8 mouse cellular contexts compared by ENCODE assay signal in genomic region chr10:13965316-13965973, GRCm38 (mm10). TPM values are rescaled to one million over a fixed set of nuclear protein-coding genes. Genes with fewer than 3 reads are reported as not detected.
DNase-seq lines count a peak whose midpoint lies in the region; ATAC-seq lines count a peak whose summit lies in the region.

No protein-coding gene starts in this region.

- H3K27me3 ChIP-seq in erythroblast, embryonic 14.5 days (ENCODE audit: control insufficient read depth) = peaks cover 87% of the 10 kb centered on the region
- 0 out of 2 replicates have a peak, but pooled peaks cover 2% of the 10 kb centered on the region for H3K27me3 ChIP-seq in embryonic facial prominence, embryonic 14.5 days (replicated peaks; ENCODE audit: control insufficient read depth, insufficient read depth, low read length)
- no peaks in the 10 kb centered on the region for H3K27me3 ChIP-seq in heart, embryonic 11.5 days (ENCODE audit: control insufficient read depth, insufficient read depth, low read length)
- H3K27me3 ChIP-seq in kidney, embryonic 15.5 days = peaks cover 12% of the 10 kb centered on the region
- peaks cover 15% of the 10 kb centered on the region; the same call in 1 of the 2 replicates for H3K27me3 ChIP-seq in limb, embryonic 15.5 days
- no peaks in the 10 kb centered on the region; the same call in 1 of the 2 replicates for H3K27me3 ChIP-seq in midbrain, embryonic 16.5 days (ENCODE audit: control insufficient read depth, insufficient read depth, low read depth, low read length)

- WGBS in embryonic facial prominence, embryonic 14.5 days = under 1% methylated on average over 31 of the region's 54 CpGs
- under 1% methylated on average over 52 of the region's 54 CpGs for WGBS in heart, embryonic 11.5 days (ENCODE audit: insufficient replicate concordance)
- WGBS in kidney, embryonic 15.5 days = under 1% methylated on average over 53 of the region's 54 CpGs
- under 1% methylated on average over 47 of the region's 54 CpGs for WGBS in limb, embryonic 15.5 days
- 0% methylated on average over 47 of the region's 54 CpGs for WGBS in midbrain, embryonic 16.5 days

- peak overlapping the region; percentile 99 for H3K27ac ChIP-seq in embryonic facial prominence, embryonic 14.5 days (replicated peaks; ENCODE audit: low read depth, low read length)
- H3K27ac ChIP-seq in heart, embryonic 11.5 days (ENCODE audit: low read depth, low read length) = peak overlapping the region; percentile 98
- H3K27ac ChIP-seq in kidney, embryonic 15.5 days = peak overlapping the region; percentile 96
- H3K27ac ChIP-seq in limb, embryonic 15.5 days = peak overlapping the region; percentile 98
- H3K27ac ChIP-seq in midbrain, embryonic 16.5 days (ENCODE audit: low read length) = peak overlapping the region; percentile 99

- DNase-seq in embryonic facial prominence, embryonic 14.5 days (ENCODE audit: low spot score) = peak; percentile 96
- DNase-seq in spleen, adult 18-20 months = peak; percentile 74

- no peak for ATAC-seq in erythroblast, adult 5-6 weeks (replicated peaks; ENCODE audit: low FRiP score, poor library complexity, severe bottlenecking)
- ATAC-seq in embryonic facial prominence, embryonic 14.5 days (ENCODE audit: low read depth) = peak; percentile 85
- ATAC-seq in heart, embryonic 11.5 days (replicated peaks; ENCODE audit: insufficient number of reproducible peaks, low FRiP score, low TSS enrichment) = peak; percentile 71
- ATAC-seq in kidney, embryonic 15.5 days (replicated peaks; ENCODE audit: low FRiP score) = peak; percentile 82
- peak; percentile 77 for ATAC-seq in limb, embryonic 15.5 days (ENCODE audit: insufficient number of reproducible peaks, low FRiP score, low TSS enrichment, low read depth)
- peak; percentile 58 for ATAC-seq in midbrain, embryonic 16.5 days

- H3K4me1 ChIP-seq in erythroblast, embryonic 14.5 days (ENCODE audit: control insufficient read depth) = peaks cover 7% of the 10 kb centered on the region
- peaks cover 3% of the 10 kb centered on the region; the same call in 1 of the 2 replicates for H3K4me1 ChIP-seq in embryonic facial prominence, embryonic 14.5 days (ENCODE audit: control insufficient read depth, insufficient read depth, low read length)
- no peaks in the 10 kb centered on the region for H3K4me1 ChIP-seq in heart, embryonic 11.5 days (ENCODE audit: control insufficient read depth, insufficient read depth, low read length)
- H3K4me1 ChIP-seq in kidney, embryonic 15.5 days = peaks cover 9% of the 10 kb centered on the region; the same call in 1 of the 2 replicates
- H3K4me1 ChIP-seq in limb, embryonic 15.5 days = 0 out of 2 replicates have a peak, but pooled peaks cover 11% of the 10 kb centered on the region
- H3K4me1 ChIP-seq in midbrain, embryonic 16.5 days (ENCODE audit: control insufficient read depth, insufficient read depth, low read length) = peaks cover 2% of the 10 kb centered on the region; the same call in 1 of the 2 replicates

- peak overlapping the region; percentile 52 for H3K4me3 ChIP-seq in erythroblast, embryonic 14.5 days (replicated peaks)
- peak overlapping the region; percentile 75 for H3K4me3 ChIP-seq in embryonic facial prominence, embryonic 14.5 days (ENCODE audit: low read depth, low read length)
- peak overlapping the region; percentile 72 for H3K4me3 ChIP-seq in heart, embryonic 11.5 days (ENCODE audit: low read depth, low read length)
- peak overlapping the region; percentile 80 for H3K4me3 ChIP-seq in kidney, embryonic 15.5 days (replicated peaks)
- peak overlapping the region; percentile 80 for H3K4me3 ChIP-seq in limb, embryonic 15.5 days
- peak overlapping the region; percentile 77 for H3K4me3 ChIP-seq in midbrain, embryonic 16.5 days (ENCODE audit: low read depth, low read length)

- no peaks in the 10 kb centered on the region for H3K36me3 ChIP-seq in erythroblast, embryonic 14.5 days (ENCODE audit: control insufficient read depth)
- no peaks in the 10 kb centered on the region for H3K36me3 ChIP-seq in embryonic facial prominence, embryonic 14.5 days (ENCODE audit: control insufficient read depth, insufficient read depth, low read length)
- H3K36me3 ChIP-seq in heart, embryonic 11.5 days (ENCODE audit: control insufficient read depth, insufficient read depth, low read length) = no peaks in the 10 kb centered on the region
- no peaks in the 10 kb centered on the region for H3K36me3 ChIP-seq in kidney, embryonic 15.5 days
- H3K36me3 ChIP-seq in limb, embryonic 15.5 days = no peaks in the 10 kb centered on the region
- H3K36me3 ChIP-seq in midbrain, embryonic 16.5 days (ENCODE audit: control insufficient read depth, insufficient read depth, low read length) = no peaks in the 10 kb centered on the region

- H3K9ac ChIP-seq in embryonic facial prominence, embryonic 14.5 days (ENCODE audit: low read depth, low read length) = peak overlapping the region; percentile 92
- peak overlapping the region; percentile 93 for H3K9ac ChIP-seq in heart, embryonic 11.5 days (ENCODE audit: low read depth, low read length)
- H3K9ac ChIP-seq in kidney, embryonic 15.5 days = peak overlapping the region; percentile 82
- H3K9ac ChIP-seq in limb, embryonic 15.5 days = peak overlapping the region; percentile 81
- H3K9ac ChIP-seq in midbrain, embryonic 16.5 days (ENCODE audit: low read depth, low read length) = peak overlapping the region; percentile 95

- peak overlapping the region; percentile 94 for H3K4me2 ChIP-seq in embryonic facial prominence, embryonic 14.5 days (ENCODE audit: low read depth, low read length)
- peak overlapping the region; percentile 81 for H3K4me2 ChIP-seq in heart, embryonic 11.5 days
- peak overlapping the region; percentile 84 for H3K4me2 ChIP-seq in kidney, embryonic 15.5 days
- peak overlapping the region; percentile 97 for H3K4me2 ChIP-seq in limb, embryonic 15.5 days
- H3K4me2 ChIP-seq in midbrain, embryonic 16.5 days (ENCODE audit: low read length) = peak overlapping the region; percentile 96

- no peaks in the 10 kb centered on the region; the same call in 1 of the 2 replicates for H3K9me3 ChIP-seq in erythroblast, embryonic 14.5 days (ENCODE audit: control insufficient read depth, low read length)
- H3K9me3 ChIP-seq in embryonic facial prominence, embryonic 14.5 days (ENCODE audit: control insufficient read depth, low read length) = no peaks in the 10 kb centered on the region
- H3K9me3 ChIP-seq in heart, embryonic 11.5 days (replicated peaks; ENCODE audit: control insufficient read depth, low read length) = no peaks in the 10 kb centered on the region
- no peaks in the 10 kb centered on the region for H3K9me3 ChIP-seq in kidney, embryonic 15.5 days (replicated peaks)
- H3K9me3 ChIP-seq in limb, embryonic 15.5 days = no peaks in the 10 kb centered on the region
- H3K9me3 ChIP-seq in midbrain, embryonic 16.5 days (replicated peaks; ENCODE audit: control insufficient read depth, low read length, poor library complexity, severe bottlenecking) = no peaks in the 10 kb centered on the region

RNA-seq across cellular contexts. Expression of gene Hivep2, which starts 0.4 kb away (rescaled TPM):
- polyA plus RNA-seq in erythroblast, embryonic 14.5 days (2012) = under 0.01 TPM in 1 of 2 replicates, not detected in the other
- 0.21 TPM in 1 of 2 replicates, not detected in the other for total RNA-seq in erythroblast, adult 5-6 weeks (2015; ENCODE audit: low replicate concordance)
- 0.51 and 0.56 TPM in 2 replicates for total RNA-seq in erythroblast, adult 5-6 weeks (2017; ENCODE audit: low replicate concordance)
- 14.8 and 15.6 TPM in 2 replicates for polyA plus RNA-seq in embryonic facial prominence, embryonic 14.5 days (2014; fragmentation: Nextera tagmentation; extraction: Ambion mirVana)
- 7.3 and 8.0 TPM in 2 replicates for polyA plus RNA-seq in heart, embryonic 11.5 days (2014; fragmentation: Nextera tagmentation; extraction: Ambion mirVana)
- polyA plus RNA-seq in kidney, embryonic 15.5 days (2015; fragmentation: Nextera tagmentation; extraction: Ambion mirVana) = 4.6 and 5.9 TPM in 2 replicates
- 7.9 and 9.1 TPM in 2 replicates for polyA plus RNA-seq in limb, embryonic 15.5 days (2015; fragmentation: Nextera tagmentation; extraction: Ambion mirVana)
- 10.7 and 11.0 TPM in 2 replicates for polyA plus RNA-seq in midbrain, embryonic 16.5 days (2015; fragmentation: Nextera tagmentation; extraction: Ambion mirVana)
